Mouse (Mus musculus) induced T-regulatory cell, adult 2 months (primary cell): Measurements from ENCODE around the gene Coro2b.
A peak's percentile ranks its signal among the peaks of the same experiment; 100 is the strongest.

ENCODE experiments used
- DNase-seq: peaks from one replicate; pipeline ENCODE4 v3.0.0-alpha.2; 2012; ENCODE audit warnings: low read depth

The Coro2b gene

GRCm38 (mm10) chr9:62437446-62437845 is 99.4 kb downstream of the Coro2b start:
- no peak for DNase-seq

GRCm38 (mm10) chr9:62435613-62436318 is 101.1 kb downstream of the Coro2b start:
- no peak for DNase-seq

- no peak for DNase-seq
Measured at GRCm38 (mm10) chr9:62432261-62433060, 104.4 kb downstream of the Coro2b start.

- no peak for DNase-seq
Measured at GRCm38 (mm10) chr9:62430741-62431140, 106.1 kb downstream of the Coro2b start.

- peak; percentile 83 for DNase-seq
Measured at GRCm38 (mm10) chr9:62427010-62427409, 109.8 kb downstream of the Coro2b start.

GRCm38 (mm10) chr9:62426531-62426930 is 110.3 kb downstream of the Coro2b start:
- DNase-seq: no peak

GRCm38 (mm10) chr9:62426021-62426420 is 110.8 kb downstream of the Coro2b start:
- no peak for DNase-seq

GRCm38 (mm10) chr9:62425265-62425664 is 111.6 kb downstream of the Coro2b start:
- peak; percentile 74 for DNase-seq

GRCm38 (mm10) chr9:62423871-62424270 is 113.0 kb downstream of the Coro2b start:
- DNase-seq: no peak

- no peak for DNase-seq
Measured at GRCm38 (mm10) chr9:62422926-62423325, 113.9 kb downstream of the Coro2b start.

GRCm38 (mm10) chr9:62421911-62422310 is 114.9 kb downstream of the Coro2b start:
- no peak for DNase-seq

GRCm38 (mm10) chr9:62421027-62421426 is 115.8 kb downstream of the Coro2b start:
- DNase-seq: peak; percentile 89

- DNase-seq: no peak
Measured at GRCm38 (mm10) chr9:62420261-62420917, 116.5 kb downstream of the Coro2b start.

- peak; percentile 48 for DNase-seq
Measured at GRCm38 (mm10) chr9:62418742-62419141, 118.1 kb downstream of the Coro2b start.

- no peak for DNase-seq
Measured at GRCm38 (mm10) chr9:62407357-62408146, 129.3 kb downstream of the Coro2b start.

- DNase-seq: no peak
Measured at GRCm38 (mm10) chr9:62406423-62407013, 130.3 kb downstream of the Coro2b start.

GRCm38 (mm10) chr9:62401589-62401988 is 135.3 kb downstream of the Coro2b start:
- DNase-seq: no peak

- DNase-seq: no peak
Measured at GRCm38 (mm10) chr9:62400531-62401170, 136.2 kb downstream of the Coro2b start.

- DNase-seq: no peak
Measured at GRCm38 (mm10) chr9:62394163-62394562, 142.7 kb downstream of the Coro2b start.

GRCm38 (mm10) chr9:62393531-62393930 is 143.3 kb downstream of the Coro2b start:
- no peak for DNase-seq

GRCm38 (mm10) chr9:62389735-62390134 is 147.1 kb downstream of the Coro2b start:
- no peak for DNase-seq
